Mouse (Mus musculus): ENCODE data around the gene Tmem189.

DNA sequence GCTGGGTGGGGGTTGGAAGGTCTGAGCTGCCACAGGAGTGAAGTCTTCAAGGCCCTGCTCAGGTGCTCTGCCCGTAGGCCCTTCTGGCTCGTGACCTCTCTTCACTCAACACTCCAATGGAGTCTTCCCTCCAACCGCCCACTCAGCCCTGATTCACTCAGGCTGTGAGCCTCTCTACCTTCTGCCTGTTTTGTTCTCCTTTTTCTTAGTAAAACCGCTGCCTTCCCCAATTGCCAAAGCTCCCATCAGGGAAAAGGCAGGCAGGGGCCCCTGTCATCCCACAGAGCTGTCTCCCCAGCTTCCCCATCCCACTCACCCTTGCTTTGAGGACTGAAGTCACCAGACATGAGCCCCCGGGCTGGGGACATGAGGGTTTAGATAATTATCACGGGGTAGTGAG lies 25.4 kb upstream of the Tmem189 start:
- TF ChIP-seq POLR2A (IDR thresholded peaks at IDR 0.05; ENCODE audit: borderline replicate concordance, control insufficient read depth, low read depth, low read length) (no peak), CTCF (IDR thresholded peaks at IDR 0.05; ENCODE audit: control insufficient read depth, insufficient read depth, low read length) (no peak)

All from bone marrow, adult 2 months (tissue).